Mouse (Mus musculus) ovary, adult 18-20 months (tissue): ENCODE data around the gene Ptpn7.
"Not testable (repeated sequence)": the region's sequence is repeated elsewhere in the genome, so short reads cannot be mapped to it uniquely, and the experiment has no call there.

Source experiments
- DNase-seq: peaks from one replicate; pipeline ENCODE4 v3.0.0; 2022; ENCODE audit warnings: low spot score, mixed read lengths

Gene Ptpn7

DNA sequence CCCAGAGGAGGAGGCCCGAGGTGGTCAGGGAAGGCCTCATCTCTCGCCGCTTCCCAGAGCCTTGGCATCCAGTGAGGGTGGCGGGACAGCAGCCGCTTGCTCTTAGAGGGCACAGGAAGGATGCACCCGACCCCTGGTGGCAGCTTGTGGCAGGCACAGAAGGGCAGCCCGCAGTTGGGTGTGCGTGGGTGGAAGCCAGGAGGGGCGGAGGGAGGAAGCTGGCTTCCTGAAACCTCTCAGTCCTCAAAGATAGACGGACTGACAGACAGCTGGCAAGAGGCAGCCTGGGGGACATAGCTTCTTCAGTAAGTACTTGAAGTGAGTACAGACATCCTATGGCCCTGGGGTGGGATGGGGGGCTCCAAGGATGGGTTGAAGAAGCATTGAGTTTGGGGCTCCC is at the start of gene Ptpn7:
TSS of gene Ptpn7 (plus strand) at position 228 of the 400 bp plus-strand sequence.
- peak; percentile 62 for DNase-seq

DNA sequence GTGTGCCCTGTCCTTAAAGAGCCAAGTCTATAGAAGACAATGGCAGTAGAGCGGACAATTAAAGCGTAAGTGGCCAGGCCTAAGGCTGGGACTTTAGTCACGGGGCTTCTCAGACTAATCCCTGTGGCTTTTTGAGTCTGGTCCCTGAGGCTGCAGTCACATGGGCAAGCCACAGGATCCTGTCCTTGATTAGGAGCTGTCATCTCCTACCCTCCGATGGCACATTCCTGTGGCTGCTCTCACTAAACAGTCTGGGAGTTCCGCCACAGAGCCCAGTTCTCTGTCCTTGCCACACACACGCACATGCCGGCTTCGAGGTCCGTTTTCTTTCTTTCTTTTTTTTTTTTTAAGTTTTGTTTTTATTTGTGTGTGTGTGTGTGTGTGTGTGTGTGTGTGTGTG is 49.0 kb upstream of the Ptpn7 start:
- no peak for DNase-seq

DNA sequence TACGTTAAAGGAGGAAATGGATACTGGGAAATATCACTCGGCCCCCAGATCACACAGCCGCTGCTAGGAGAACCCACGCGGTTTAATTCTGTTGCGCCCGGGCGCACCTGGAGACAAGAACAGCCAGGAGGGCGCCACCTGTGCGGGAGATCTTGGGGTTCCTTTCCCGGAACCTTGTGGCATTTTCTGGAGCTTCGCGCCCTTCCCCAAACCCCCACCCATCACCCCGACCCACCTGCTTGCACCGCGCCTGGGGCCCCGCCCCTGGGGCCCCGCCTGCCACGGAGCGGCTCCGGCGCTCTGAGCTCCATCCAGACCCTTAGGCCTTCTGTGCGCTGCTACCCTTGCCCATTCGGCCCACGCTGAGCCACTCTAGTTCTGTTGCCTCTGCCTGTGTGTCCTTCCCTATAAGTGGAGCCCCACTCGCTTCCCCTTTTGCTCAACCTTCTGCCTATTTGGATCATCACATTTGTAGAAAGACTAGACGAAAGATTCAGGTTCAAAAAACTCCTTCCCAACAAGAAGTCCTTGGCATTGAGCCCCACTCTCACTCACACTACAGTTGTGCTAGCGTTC is 47.1 kb upstream of the Ptpn7 start:
- no peak for DNase-seq

DNA sequence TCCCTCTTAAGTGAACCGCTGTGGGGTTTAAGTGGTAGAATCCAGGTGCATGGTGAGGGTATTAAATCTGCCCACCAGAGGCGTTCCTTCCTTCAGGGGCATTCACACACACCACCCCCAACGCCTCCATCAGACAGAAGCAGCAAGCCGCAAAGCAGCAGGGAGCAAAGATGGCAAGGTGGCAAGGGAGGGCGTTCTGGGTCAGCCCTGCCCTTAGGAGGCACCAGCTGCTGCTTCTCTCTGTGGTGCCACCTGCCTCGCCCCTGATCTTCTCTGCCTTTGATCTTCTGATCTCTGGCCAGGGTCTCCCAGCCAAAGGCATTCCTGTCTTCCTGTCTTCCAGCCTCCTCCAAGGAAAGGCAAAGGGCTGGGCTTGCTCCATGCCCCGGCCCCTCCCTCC is 46.5 kb upstream of the Ptpn7 start:
- no peak for DNase-seq

DNA sequence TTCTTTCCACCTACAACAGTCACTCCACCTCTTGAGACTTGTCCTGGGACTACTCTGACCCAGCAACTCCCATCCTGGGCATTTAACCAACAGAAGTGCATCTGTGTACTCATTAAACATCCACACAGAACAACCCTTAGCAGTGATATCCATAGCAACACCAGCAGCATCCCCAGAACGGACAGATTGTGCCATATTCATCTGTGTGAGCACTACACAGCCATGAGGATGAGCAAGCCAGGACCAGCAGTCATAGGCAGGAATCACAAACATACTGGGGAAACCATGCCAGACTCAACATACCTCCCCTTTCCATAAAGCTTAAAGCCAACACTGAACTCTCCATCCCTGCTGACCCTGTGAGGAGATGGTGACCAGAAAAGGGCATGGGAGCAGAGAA is 45.1 kb upstream of the Ptpn7 start:
- no peak for DNase-seq

DNA sequence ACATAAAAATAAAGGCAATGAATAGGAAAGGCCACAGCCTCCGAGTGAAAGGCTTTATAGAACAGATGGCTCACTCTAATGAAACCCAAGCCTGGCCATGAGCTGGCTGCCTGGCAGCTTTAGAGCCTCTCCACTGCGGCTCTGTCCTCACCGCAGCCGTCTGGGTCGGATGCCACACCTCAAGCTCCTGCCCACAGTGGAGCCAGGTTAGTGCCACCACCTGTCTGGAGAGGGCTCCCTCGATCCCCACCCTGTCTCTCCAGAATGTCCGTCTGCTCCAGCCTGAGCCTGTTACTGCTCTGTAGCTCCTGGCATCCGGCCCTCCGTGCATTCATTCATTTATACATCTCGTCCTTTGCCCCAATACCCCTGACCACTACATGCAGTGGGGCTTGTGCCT is 42.9 kb upstream of the Ptpn7 start:
- no peak for DNase-seq

DNA sequence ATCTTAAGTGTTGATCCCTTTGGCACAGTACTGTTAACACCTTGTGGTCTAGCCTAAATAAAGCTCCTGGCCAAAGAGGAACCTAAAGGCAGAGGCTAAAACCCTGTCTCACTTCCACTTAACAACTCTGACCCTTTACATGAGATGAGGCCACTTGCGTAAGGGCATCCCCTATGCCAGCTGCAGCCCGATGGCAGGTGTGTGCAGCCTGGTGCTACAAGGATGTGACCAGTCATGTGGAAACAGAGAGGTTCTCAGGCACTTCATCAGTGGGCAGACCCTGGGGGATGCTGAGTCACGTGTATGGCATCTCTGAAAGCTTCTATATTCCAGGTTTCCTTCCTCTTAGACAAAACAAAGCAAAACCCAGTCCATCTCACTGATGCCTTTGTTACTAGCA is 41.6 kb upstream of the Ptpn7 start:
- DNase-seq: no peak

DNA sequence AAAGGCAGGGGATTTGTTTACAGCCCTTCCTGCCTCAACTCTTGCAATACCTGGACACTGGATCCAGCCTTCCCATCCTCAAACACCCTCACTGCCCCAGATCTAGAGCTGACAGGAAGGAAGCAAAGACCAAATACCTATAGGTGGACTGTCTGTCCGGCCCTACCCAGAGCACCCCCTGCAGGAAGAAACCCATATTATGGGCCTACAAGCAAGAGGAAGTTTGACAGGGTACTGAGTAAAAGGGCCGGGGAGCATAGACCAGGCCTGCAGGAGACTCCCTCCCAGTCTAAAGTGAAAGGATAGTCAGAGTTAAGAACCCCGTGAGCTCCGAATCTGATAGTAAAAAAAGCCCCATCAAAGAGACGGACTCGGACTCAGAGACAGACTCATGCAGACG is 37.8 kb upstream of the Ptpn7 start:
- DNase-seq: no peak

DNA sequence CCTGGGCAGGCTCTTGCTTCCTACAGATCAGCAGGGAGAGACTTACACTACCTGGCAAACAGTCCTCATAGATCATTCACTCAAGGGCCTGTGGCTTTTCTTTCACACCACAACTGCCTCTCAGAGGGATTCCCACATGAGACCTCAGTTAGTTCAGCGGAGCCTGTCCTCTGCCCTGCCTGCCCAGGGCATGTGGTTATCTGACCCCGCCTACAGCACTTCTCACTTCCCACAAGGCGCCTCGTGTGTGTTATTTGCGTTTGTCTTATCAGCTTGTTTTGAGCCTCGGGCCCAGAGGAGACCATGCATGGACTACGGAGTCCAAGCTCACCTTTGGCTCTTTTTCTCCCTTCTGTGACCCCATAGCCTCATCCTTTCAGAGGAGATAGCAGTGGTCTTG is 37.3 kb upstream of the Ptpn7 start:
- no peak for DNase-seq

DNA sequence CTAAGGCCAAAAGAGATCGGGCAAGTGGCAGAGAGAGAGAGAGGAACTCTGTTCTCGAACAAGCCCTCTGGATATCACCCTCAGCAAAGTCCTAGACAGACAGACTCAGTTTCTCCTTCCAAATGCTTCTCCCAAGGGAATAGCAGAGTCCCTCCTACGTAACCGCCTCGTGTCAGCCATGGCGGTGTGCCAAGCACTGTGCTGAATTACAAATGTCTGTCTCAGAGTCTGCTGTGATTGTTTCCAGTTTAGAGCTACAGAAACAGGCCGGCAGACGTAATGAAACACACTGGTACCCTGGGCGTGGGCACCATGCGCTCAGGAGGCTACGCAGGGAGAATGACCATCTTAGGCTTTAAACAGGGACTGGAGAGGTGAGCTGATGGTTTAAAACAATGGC is 36.2 kb upstream of the Ptpn7 start:
- no peak for DNase-seq

DNA sequence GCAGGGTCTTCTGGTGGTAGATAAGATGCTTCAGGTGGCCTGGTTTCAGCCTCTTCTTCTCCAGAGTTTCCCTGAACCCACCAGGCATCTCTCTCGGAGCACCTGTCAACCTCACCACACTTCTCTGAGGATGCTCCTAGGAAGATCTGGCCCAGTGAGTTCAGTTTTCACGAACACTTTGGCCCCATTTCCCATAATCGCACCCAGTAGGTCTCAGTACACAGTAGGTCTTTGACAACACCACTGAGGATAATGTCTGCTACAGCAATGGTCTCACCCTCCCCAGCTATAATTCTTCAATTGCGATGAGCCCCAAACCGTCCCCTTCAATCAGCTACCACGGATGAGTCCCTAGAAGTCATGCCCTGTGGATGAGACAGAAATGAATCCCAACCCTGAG is 35.1 kb upstream of the Ptpn7 start:
- no peak for DNase-seq

DNA sequence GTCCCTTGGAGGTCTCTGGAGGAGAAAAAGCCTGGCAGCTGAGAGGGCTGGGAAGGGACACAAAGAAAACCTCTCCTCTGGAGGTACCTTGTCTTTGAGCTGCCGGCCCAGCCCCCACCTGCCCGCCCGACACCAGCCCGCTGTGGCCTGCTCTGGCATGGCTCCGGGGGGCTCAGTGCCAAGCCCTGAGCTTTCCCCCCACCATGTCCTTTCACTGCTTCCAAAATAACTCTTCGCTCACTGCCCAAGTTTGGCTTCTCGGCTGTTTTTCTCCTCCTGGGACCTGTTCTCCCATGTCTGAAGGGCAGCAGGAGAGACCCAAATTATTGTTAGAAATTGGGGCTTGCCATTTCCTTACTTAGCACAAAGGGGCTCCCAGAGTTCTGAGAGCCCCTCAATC is 34.1 kb upstream of the Ptpn7 start:
- DNase-seq: no peak

DNA sequence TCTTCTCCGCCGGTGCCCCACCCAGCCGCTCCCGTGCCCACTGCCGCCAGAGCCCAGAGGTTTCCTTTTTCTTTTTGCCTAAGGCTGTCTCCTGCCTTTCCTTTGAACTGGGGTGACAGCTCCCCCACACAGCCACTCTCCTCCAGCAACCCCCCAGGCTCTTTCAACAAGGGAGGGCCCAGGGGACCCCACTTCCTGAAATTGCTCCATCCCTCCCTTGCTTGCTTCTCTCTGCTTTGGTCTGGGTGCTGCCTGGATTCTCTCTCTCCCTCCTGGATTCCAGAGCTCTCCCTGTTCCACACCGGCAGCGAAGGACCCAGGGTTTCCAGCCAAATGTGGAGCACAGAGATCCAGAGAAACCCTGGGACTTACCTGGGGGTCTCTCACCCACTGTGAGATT is 32.1 kb upstream of the Ptpn7 start:
- DNase-seq: no peak

DNA sequence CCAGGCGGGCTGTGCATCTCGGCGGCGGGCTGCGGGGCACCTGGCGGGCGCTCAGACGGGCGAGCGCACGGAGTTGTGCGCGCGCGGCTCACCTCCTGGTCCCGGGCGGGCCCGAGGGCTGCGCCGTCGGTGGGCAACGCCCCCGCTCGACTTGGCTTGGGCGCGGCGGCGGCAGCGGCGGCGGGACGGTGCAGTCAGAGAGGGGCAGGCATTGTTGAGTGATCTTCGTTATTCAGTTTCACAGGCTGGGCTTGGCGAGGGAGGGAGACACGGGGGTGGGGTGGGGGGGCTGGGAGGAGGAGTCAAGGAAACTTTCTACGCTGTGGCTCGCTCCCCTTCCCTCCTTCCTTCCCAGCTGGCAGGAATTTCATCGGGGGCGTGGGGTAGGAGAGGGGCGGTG is 27.4 kb upstream of the Ptpn7 start, which contains the start of gene Lgr6:
TSS of gene Lgr6 (minus strand) at position 153 of the 400 bp plus-strand sequence.
- no peak for DNase-seq

DNA sequence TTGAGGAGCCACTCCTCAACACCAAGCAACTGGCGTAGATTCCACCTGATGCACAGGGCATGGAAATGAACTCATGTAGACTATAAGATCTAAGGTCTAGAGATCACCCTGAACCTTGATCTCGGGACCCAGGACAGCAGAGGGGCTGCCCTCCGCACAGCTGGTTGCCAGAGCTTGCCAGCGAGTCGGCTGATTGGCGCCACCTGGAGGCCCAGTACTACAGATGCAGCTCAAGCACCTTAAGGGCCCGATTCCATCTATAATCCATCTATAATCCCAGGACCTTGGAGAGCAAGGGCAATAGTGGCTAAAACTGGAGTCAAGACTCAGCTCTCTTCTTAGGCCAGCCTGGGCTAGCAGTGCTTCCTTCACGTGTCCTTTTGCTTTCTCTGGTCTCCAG is 26.5 kb upstream of the Ptpn7 start:
- DNase-seq: peak; percentile 24

DNA sequence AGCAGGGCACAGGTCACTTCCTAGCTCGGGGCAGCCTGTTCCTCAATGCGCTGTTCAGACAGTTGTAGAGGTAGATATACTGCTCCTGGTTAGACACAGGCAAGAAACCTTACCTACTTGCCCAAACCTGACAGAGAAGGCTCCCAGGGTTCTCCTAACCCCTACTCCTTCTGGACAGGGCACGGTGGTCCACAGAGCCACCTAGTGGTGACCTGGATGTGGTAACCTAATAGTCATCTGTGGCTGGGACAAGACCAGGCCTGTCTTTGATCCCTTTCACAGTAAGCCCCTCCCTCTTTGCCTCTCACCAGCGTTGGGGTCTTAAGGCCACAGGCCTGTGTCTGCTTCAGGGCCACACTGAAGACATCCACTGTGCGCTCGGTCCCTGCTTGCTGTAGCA is 23.9 kb upstream of the Ptpn7 start:
- no peak for DNase-seq

DNA sequence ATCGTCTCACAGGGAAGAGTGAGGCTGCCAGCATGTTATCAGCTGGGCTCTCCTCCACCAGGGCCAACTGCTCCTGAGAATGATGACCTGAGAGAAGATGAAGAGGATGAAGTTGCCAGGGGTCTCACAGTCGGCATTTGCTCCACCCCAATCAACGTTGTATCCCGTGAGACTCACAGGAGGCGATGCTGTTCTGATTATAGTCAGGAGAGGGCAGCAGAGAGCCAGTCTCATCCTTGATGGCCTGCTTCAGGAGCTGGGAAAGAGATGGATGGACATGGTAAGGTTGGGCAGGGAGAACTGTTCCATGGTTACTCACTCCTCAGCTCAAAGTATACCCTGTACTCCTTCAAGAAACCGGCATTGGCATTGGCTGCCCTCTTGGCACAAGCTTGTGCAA is 22.4 kb upstream of the Ptpn7 start:
- DNase-seq: no peak

DNA sequence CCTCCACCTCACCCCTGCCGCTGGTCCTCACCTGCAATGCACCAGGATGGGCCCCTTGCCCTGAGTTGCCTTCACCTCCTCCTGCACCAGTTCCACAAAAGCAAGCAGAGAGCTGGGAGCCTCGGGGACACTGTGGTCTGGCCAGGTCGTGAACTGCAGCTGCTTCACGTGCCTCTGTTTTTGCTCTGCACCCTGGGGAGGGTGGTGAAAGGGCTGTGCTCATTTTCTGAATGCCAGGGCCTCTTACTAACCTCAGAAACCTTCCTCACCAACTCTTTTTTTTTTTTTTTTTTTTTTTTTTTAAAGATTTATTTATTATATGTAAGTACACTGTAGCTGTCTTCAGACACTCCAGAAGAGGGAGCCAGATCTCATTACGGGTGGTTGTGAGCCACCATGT is 21.2 kb upstream of the Ptpn7 start:
- not testable (repeated sequence) for DNase-seq

DNA sequence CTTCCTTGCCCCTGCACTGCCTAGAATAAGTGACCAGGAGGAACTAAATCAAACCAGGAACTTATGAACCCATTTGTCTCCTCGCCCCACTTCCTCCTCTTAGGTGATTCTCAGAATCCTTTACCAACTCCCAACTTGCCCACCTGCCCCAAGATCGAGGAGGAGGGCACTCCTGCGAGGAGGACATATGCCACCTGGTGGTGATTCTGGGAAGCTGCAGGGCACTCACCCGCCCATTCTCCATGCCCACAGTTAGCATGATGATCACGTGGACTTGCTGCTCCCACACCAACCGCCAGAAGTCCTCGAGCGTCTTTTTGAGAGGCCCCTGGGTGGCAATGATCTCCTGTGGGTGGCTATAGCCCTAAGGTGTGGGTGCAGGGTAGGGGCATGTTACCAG is 19.8 kb upstream of the Ptpn7 start:
- DNase-seq: no peak

DNA sequence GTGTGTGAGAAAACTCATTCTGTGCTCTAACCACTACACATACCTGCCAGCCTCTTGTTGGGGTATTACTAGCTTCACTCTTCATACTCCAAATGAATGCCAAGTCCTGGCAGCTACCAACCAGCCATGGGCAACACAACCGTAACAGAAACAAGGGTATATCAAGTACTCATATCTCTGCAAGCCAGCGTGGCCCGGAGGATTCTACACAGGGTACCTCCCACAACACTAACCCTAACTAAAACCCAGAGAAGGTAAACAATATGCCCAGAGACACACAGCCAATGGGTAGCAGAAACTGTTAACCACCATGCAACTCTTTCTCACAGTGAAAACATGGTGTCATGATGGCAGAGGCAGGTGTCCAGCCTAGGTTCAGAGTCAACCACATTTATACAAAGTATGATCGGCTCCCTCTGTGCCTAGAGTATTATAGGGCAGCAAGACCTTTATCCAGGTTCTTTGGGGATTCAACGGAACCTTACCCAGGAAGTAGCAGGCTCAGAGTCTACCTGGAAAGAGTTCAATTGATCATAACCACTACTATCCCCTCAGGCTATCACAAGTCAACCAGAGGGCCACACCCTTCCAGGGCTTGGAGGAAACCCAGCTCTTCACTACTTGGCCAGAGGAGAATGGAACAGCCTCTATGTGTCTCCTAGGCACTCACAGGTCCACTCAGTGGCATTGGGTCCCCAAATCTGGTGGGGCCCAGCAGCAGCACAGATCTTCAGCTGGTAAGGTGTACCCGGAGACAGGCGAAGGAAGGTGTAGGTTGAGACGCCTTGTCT is 7.7 kb upstream of the Ptpn7 start:
- no peak for DNase-seq

DNA sequence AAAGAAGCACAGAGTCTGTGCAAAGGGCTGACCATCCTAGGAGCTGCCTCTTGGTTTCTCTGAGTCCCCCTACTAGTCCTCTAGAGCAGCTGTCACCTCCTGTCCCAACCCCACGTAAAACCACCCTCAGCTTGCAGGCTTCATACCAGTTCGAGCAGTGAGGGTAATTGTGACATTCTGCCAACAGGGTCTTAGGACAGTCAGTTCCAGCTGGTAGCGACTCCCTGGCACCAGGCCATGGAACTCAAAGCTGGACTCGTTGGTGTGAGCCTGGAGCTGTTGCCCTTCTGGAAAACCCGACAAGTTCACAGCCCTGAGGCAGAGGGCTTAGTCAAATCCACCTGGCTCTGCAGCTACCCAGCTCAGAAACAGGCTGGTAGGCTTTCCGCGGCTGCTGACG is 6.5 kb upstream of the Ptpn7 start:
- no peak for DNase-seq

DNA sequence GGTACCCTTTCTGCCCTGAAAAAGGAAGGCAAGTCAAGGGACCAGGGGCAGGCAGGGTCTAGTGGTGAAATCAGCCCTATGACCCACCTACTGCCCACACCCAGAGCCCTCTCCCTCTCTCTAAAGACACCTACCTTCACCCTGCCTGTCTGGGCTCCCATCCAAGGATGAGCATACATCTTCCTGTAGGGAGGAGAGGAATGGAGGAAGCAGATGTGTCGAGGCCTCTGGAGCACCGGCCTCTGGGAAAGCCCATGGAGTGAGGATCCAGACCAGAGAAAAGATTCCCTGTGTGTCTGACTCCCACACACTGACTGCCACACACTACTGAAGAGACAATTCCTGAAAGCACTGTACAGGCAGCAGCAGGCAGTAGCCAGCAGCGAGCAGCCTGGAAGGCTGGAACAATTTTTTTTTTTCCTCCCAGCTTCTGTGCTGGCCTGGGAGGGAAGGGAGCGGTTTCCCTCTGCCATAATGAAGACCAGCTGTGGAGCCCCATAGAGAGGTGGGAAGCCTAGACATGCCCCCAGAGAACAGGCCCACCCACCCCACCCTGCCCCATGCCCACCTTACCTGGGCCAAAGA is 6.0 kb upstream of the Ptpn7 start:
- no peak for DNase-seq

DNA sequence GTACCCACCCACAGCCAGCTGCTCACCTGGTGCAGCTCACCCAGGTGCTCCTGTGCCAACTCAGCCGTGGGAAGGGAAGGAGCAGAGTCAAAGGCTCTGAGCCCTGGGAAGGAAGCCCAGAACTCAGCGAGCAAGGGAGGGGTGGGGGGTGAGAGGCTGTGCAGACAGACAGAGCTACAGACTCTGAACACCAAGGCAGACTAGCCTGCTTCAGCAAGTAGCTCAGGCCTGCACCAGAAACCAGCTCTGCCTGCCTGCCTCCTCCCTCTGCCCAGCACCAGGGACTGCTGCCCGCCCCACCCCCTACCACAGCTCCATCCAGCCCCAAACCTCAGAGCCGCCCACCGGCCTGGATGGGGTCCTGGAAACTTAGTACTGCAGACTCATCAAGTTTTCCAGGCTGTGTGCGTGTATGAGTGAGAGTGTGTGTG is 4.5 kb upstream of the Ptpn7 start:
- no peak for DNase-seq

DNA sequence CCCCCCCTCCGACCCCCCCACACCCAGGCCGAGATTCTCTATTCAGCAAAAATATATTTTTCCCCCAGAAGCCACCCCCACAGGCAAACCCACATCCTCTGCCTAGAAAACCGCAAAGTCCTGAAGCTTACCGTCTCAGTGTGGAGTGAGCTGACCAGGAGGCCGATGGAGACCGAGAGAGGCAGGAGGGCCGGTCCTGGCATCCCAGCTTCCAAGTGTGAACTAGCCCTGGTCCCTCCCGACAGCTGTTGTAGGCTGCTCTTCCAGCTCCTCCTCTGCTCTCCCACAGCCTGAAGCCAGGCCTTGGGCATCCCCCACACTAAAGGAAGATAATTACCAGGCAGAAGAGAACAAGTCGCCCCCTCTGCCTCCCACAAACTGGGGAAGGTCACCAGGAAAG is 3.5 kb upstream of the Ptpn7 start:
- peak; percentile 65 for DNase-seq
